In the genomic region with DNA sequence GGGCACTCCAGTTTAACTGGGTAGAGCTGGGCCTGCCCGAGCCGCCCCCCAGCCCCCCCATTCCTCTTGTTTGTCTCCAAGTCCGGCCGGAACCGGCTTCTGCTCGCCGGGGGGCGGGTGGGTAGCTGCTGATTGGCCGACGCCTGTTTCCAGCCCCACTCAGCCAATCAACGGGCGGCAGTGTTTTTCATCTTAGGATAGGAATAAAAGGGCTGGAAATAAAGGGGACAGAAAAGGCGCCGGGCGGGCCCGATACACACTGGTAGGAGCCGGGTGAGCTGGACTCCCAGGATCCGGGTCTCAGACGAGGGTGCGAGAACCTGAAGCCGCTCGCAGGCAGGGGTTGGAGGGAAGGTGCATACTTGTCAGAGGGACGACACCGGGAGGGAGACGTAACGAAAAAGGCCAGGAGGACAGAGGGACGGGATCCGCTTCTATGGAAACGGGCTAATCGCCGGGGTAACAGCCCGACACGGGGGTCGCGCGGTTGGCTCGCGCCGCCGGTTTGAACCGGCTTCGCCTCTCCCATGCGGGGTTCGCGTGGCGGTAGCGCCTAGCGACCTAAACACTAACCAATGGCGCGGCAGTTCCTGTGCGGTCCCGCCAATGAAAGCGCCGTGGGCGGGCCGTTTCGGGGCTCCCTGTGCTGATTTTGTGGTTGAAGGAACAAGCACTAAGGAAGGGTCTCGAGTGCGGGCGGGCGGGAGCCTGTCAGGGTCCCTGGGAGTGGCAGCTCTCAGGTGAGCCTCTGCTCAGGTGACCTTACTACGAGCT, we compare ENCODE assay signal across 7 mouse cellular contexts. TPM values are rescaled to one million over a fixed set of nuclear protein-coding genes. Genes with fewer than 3 reads are reported as not detected.
DNase-seq lines count a peak whose midpoint lies in the region; ATAC-seq lines count a peak whose summit lies in the region.

TSS of gene Slc43a2 (plus strand) at position 226 of the 774 bp plus-strand sequence.

- no peaks in the 10 kb centered on the region for H3K36me3 ChIP-seq in embryonic facial prominence, embryonic 11.5 days (replicated peaks; ENCODE audit: control insufficient read depth, insufficient read depth, low read depth, low read length)
- no peaks in the 10 kb centered on the region for H3K36me3 ChIP-seq in limb, embryonic 11.5 days (ENCODE audit: control insufficient read depth, insufficient read depth, low read length)
- no peaks in the 10 kb centered on the region for H3K36me3 ChIP-seq in midbrain, embryonic 14.5 days (ENCODE audit: control insufficient read depth, insufficient read depth, low read length)

- H3K9ac ChIP-seq in embryonic facial prominence, embryonic 11.5 days (replicated peaks; ENCODE audit: low read length): peak within 1 kb of the TSS; percentile 83
- H3K9ac ChIP-seq in limb, embryonic 11.5 days (ENCODE audit: low read length): peak within 1 kb of the TSS; percentile 83
- peak within 1 kb of the TSS; percentile 96 for H3K9ac ChIP-seq in midbrain, embryonic 14.5 days (replicated peaks; ENCODE audit: low read length)

- peak; percentile 97 for DNase-seq in adrenal gland, postnatal 14 days
- DNase-seq in embryonic facial prominence, embryonic 11.5 days (ENCODE audit: low spot score): peak; percentile 97
- DNase-seq in heart, adult 11 months: peak; percentile 100
- peak; percentile 96 for DNase-seq in kidney, adult 18-20 months
- peak; percentile 98 for DNase-seq in limb, embryonic 11.5 days (ENCODE audit: low spot score)
- peak; percentile 99 for DNase-seq in midbrain, embryonic 14.5 days
- peak; percentile 84 to 88 for DNase-seq in spleen, adult 18-20 months

- no peaks in the 10 kb centered on the region; the same call in 1 of the 2 replicates for H3K4me1 ChIP-seq in embryonic facial prominence, embryonic 11.5 days (ENCODE audit: control insufficient read depth, insufficient read depth, low read length)
- H3K4me1 ChIP-seq in limb, embryonic 11.5 days (ENCODE audit: control insufficient read depth, insufficient read depth, low read length): peaks cover 7% of the 10 kb centered on the region
- H3K4me1 ChIP-seq in midbrain, embryonic 14.5 days (ENCODE audit: control insufficient read depth, insufficient read depth, low read length): peaks cover 27% of the 10 kb centered on the region

- ATAC-seq in embryonic facial prominence, embryonic 11.5 days (replicated peaks; ENCODE audit: insufficient number of reproducible peaks, low FRiP score, low TSS enrichment, low read depth): peak; percentile 94
- peak; percentile 91 for ATAC-seq in limb, embryonic 11.5 days (ENCODE audit: insufficient number of reproducible peaks, low FRiP score, low TSS enrichment, low read depth)
- ATAC-seq in midbrain, embryonic 14.5 days (ENCODE audit: low FRiP score, low TSS enrichment): peak; percentile 94

- no peaks in the 10 kb centered on the region for H3K9me3 ChIP-seq in embryonic facial prominence, embryonic 11.5 days (replicated peaks; ENCODE audit: control insufficient read depth, low read length)
- H3K9me3 ChIP-seq in limb, embryonic 11.5 days (ENCODE audit: control insufficient read depth, low read length): no peaks in the 10 kb centered on the region
- H3K9me3 ChIP-seq in midbrain, embryonic 14.5 days (ENCODE audit: control insufficient read depth, low read length): no peaks in the 10 kb centered on the region

- H3K27me3 ChIP-seq in embryonic facial prominence, embryonic 11.5 days (ENCODE audit: control insufficient read depth, insufficient read depth, low read length): no peaks in the 10 kb centered on the region
- H3K27me3 ChIP-seq in limb, embryonic 11.5 days (ENCODE audit: control insufficient read depth, insufficient read depth, low read length): no peaks in the 10 kb centered on the region
- no peaks in the 10 kb centered on the region for H3K27me3 ChIP-seq in midbrain, embryonic 14.5 days (ENCODE audit: control insufficient read depth, insufficient read depth, low read length)

- WGBS in embryonic facial prominence, embryonic 11.5 days: under 1% methylated on average over 62 of the region's 62 CpGs
- under 1% methylated on average over 62 of the region's 62 CpGs for WGBS in limb, embryonic 11.5 days
- WGBS in midbrain, embryonic 14.5 days: under 1% methylated on average over 62 of the region's 62 CpGs

- H3K27ac ChIP-seq in embryonic facial prominence, embryonic 11.5 days (replicated peaks; ENCODE audit: low read depth, low read length): peak within 1 kb of the TSS; percentile 37; the same call in 1 of the 2 replicates
- H3K27ac ChIP-seq in limb, embryonic 11.5 days (replicated peaks; ENCODE audit: low read depth, low read length): peak within 1 kb of the TSS; percentile 74
- H3K27ac ChIP-seq in midbrain, embryonic 14.5 days (replicated peaks; ENCODE audit: low read depth, low read length): peak within 1 kb of the TSS; percentile 98

- peak within 1 kb of the TSS; percentile 97 for H3K4me2 ChIP-seq in embryonic facial prominence, embryonic 11.5 days (ENCODE audit: low read depth, low read length)
- peak within 1 kb of the TSS; percentile 100 for H3K4me2 ChIP-seq in limb, embryonic 11.5 days (ENCODE audit: low read depth, severe bottlenecking)
- peak within 1 kb of the TSS; percentile 100 for H3K4me2 ChIP-seq in midbrain, embryonic 14.5 days (ENCODE audit: low read length)

- peak within 1 kb of the TSS; percentile 68 for H3K4me3 ChIP-seq in embryonic facial prominence, embryonic 11.5 days (ENCODE audit: low read depth, low read length)
- peak within 1 kb of the TSS; percentile 66 for H3K4me3 ChIP-seq in limb, embryonic 11.5 days (ENCODE audit: low read depth, low read length)
- H3K4me3 ChIP-seq in midbrain, embryonic 14.5 days (replicated peaks; ENCODE audit: low read depth, low read length): peak within 1 kb of the TSS; percentile 73

RNA-seq across cellular contexts. Expression of gene Slc43a2, which starts in this region (rescaled TPM):
- total RNA-seq in adrenal gland, postnatal 14 days (2021): 22.4 and 29.2 TPM in 2 replicates
- polyA plus RNA-seq in embryonic facial prominence, embryonic 11.5 days (2014; fragmentation: Nextera tagmentation; extraction: Ambion mirVana): 2.6 and 3.2 TPM in 2 replicates
- polyA plus RNA-seq in limb, embryonic 11.5 days (2014; fragmentation: Nextera tagmentation; extraction: Ambion mirVana): 4.0 and 4.2 TPM in 2 replicates
- polyA plus RNA-seq in midbrain, embryonic 14.5 days (2014; fragmentation: Nextera tagmentation; extraction: Ambion mirVana): 15.7 and 18.3 TPM in 2 replicates

Comparison
In these comparisons a context has a peak if more than half of its experiments do, and no peak if none do; other contexts are left out.
1. Peak in every context shown above with its lines: DNase-seq, ATAC-seq, H3K4me3 ChIP-seq and H3K27ac ChIP-seq.
2. H3K27ac ChIP-seq: peak in every context shown above with its lines; median percentile 98 in midbrain, embryonic 14.5 days; 74 in limb, embryonic 11.5 days; 37 in embryonic facial prominence, embryonic 11.5 days.